Mouse (Mus musculus): ENCODE data around the gene Gm21870. TPM values are rescaled to one million over a fixed set of nuclear protein-coding genes. Genes with fewer than 3 reads are reported as not detected.
"Not testable (repeated sequence)": the region's sequence is repeated elsewhere in the genome, so short reads cannot be mapped to it uniquely, and the experiment has no call there.

Gene Gm21870
- not detected in 2 replicates for polyA plus RNA-seq (2016; fragmentation: Nextera tagmentation; extraction: Ambion mirVana)

DNA sequence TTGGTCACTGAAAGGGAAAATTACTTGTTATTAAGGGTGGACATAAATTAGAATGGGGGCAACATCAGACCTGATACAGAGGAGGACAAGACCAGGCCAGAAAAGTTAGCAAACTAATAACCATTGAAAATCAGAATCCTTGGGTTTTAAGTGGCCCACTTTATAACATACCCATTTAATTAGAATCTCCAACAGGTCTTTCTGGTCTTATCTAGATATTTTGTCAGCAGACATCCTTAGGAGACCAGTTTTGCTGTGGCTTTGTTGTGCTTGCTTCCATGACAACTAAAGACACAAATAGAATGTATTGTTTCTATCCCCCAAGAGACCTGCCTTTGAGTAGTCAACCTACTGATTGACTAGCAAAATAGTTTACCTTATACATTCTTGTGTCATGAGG, at the start of gene Gm21870:
TSS of gene Gm21870 (minus strand) at position 101 of the 400 bp plus-strand sequence.
- H3K36me3 ChIP-seq (replicated peaks); H3K27me3 ChIP-seq (ENCODE audit: poor library complexity, severe bottlenecking); H3K4me1 ChIP-seq; DNase-seq (ENCODE audit: extremely low spot score, low spot score); H3K4me3 ChIP-seq; H3K9me3 ChIP-seq; H3K27ac ChIP-seq: not testable (repeated sequence)

DNA sequence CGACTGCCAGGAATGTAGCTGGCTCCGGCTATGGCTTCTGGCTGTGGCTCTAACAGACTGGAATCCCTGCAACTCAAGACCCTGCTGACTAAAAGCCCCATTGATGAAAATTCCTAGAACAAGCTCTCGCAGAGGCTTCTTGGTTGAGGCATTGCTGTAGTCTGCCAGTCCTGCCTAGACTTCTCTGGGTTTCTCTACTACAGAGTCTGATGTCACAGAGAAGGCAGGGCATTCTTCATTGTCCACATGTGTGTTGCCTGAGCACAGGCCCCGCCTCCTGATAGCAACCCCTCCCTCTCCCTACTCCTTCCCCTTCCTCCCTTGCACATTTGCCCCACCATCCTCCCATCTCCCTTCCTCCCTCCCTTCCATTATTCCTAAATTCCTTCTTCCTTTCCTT, 30.2 kb downstream of the Gm21870 start, which contains the start of gene Btbd35f6:
TSS of gene Btbd35f6 (minus strand) at position 101 of the 400 bp plus-strand sequence.
- not testable (repeated sequence) for H3K4me3 ChIP-seq; H3K27me3 ChIP-seq (ENCODE audit: poor library complexity, severe bottlenecking); H3K36me3 ChIP-seq (replicated peaks); DNase-seq (ENCODE audit: extremely low spot score, low spot score); H3K4me1 ChIP-seq; H3K27ac ChIP-seq; H3K9me3 ChIP-seq
- WGBS, result no CpG with 5 or more reads among the region's 4 CpGs

Other genes with a start within 250 kb of the Gm21870 start
- gene Btbd35f6, start 30.3 kb downstream of the Gm21870 start, polyA plus RNA-seq (2016; fragmentation: Nextera tagmentation; extraction: Ambion mirVana), result not detected in 2 replicates
- gene Btbd35f9, start 174.7 kb upstream of the Gm21870 start, polyA plus RNA-seq (2016; fragmentation: Nextera tagmentation; extraction: Ambion mirVana), result not detected in 2 replicates

Data from forebrain, embryonic 10.5 days (tissue).